Mouse (Mus musculus) left cerebral cortex, postnatal 14 days (tissue): ENCODE results near the gene Arg1. TPM values are rescaled to one million over a fixed set of nuclear protein-coding genes. Genes with fewer than 3 reads are reported as not detected.

Source experiments
- DNase-seq, 2 experiments: peaks; one replicate each; pipeline ENCODE4 v3.0.0; 2021 to 2022; ENCODE audit warnings: low spot score in 2 of 2, mixed read lengths in 1 of 2
- intact Hi-C: fragments of 180-260 bp; cut with DNase I; formaldehyde crosslinking; loops from one replicate; pipeline ENCODE4 v1.15.1; 2025
- long read RNA-seq, 2 experiments: library from polyadenylated mRNA; stranded (forward); transcript quantifications; one replicate each; pipeline ENCODE4 v2.0.0; 2021
- total RNA-seq, 2 experiments: library from RNA; stranded (reverse); gene quantifications; 2 replicates each; pipeline ENCODE4 v1.2.3; 2021

The Arg1 gene
- total RNA-seq = not detected
- long read RNA-seq, experiment 1 = 0 reads
- long read RNA-seq, experiment 2 = 0 reads

DNA sequence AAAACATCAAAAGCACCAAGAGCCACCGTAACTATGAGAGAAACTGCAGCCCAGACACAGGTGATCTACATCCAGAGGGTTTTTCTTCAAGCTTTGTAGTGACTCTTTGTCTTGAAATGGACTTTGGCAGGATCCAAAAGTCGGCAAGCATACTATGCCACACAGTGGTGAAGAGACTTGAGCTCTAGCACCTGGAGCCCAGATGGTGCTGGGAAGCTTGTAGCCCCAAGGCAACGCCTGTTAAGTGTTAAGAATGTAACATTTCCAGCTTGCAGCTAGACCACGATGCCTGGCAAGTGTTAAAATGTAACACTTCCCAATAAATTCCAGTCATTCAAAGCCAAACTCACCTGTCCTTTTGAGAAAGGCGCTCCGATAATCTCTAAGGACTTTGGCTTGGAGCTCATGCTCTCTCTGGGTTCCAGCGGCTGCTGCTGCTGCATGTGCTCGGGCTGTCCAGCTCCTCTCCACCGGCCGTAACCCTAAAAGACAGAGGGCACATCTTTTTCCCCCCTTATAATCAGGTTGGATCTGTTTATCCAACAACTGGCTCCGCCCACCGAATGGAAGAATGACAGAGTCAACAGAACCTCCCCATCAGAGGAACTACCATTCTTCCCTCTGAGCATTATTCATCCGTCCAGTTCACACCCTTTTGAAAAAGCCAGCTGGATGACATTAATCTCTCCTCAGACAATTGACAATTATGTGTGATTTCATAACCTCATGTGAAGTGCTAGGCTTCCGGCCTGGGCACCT is at the start of gene Arg1:
Gene Arg1, minus strand, starts transcription at position 523 of the 759 bp plus-strand sequence.
- DNase-seq = no peak

DNA sequence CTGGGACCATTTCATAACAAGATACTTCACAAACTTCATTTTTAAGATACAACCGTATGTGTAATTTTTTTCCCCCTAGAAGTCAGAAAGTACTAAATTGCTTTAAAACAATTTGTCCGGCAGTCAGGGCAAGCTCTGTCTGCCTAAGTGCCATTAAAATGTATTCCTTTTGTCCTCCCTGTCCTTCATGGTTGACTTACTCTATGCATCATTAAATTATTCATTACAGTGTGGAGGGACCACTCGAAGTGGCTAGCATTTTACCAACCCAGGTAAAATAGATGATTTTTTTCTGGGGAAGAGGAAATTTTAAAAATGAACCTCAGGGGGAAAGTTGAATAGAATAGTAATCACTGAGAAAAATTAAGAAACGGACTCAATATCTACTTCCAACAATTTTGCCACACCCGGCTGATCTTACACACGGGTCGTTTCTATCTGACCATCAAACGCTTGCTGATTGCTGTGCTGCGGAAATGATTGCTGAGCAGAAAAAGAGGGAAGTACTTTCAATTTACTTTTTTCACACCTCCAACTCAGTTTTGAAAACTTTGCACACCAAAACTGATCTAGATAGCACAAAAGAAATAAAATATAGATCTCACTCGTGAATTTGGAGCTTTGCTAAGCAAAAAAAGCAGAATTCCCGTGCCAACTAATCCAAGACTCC is 46.7 kb upstream of the Arg1 start:
- no peak for DNase-seq

More for the DNA sequence above, at the start of gene Arg1:
- intact Hi-C loops = no loop called here

DNA sequence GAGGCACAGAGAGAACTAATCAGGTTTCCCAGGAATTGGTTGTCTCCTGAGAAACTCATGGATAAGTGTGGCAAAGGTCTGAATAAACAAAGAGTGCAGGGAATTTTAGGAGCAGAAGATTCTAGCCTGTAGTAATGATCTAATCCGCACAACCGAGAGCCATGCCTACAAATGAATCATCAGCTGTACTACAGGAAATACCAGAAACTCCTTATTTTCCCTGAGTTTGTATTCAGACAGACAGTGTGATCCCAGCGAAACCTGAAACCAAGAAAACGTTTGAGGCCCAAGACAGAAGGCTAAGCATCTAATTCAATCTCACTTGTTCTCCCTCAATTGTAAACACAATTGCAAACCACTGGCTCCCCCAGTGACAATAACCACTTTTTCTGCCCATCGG is 46.1 kb upstream of the Arg1 start:
- intact Hi-C loops = no loop called here
- DNase-seq = no peak

More for the DNA sequence above, 46.7 kb upstream of the Arg1 start:
- intact Hi-C loops = no loop called here

GRCm38 (mm10) chr10:24972923-24973322 is 45.6 kb upstream of the Arg1 start:
- intact Hi-C loops = no loop called here
- no peak for DNase-seq

- DNase-seq = peak in 1 of 2 experiments; percentile 23
- intact Hi-C loops = loop anchor here (10.0 kb wide), 1 partner anchor 179 kb away; no protein-coding TSS in a partner anchor
Measured at GRCm38 (mm10) chr10:24965821-24966550, 38.7 kb upstream of the Arg1 start.

DNA sequence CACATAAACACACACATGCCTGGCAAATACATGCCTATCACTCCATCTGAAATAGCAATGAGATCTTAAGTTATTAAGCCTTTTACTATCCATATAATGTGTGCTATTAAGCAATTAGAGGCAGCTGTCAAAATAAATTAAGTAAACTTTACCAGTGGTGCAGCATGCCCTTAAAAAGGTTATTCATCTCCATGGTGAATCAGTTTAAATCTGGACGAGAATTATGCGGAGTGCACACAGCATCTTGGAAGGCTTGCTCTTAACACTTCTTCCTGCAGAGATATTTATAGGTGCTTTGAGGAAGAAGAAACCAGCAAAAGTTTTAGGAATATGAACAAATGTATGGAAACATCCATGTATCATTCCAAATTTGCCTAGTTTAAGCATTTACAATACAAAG is 34.6 kb upstream of the Arg1 start:
- intact Hi-C loops = loop anchor here (2.0 to 10.0 kb wide), 3 partner anchors 55 to 257 kb away; no protein-coding TSS in a partner anchor

GRCm38 (mm10) chr10:24961112-24961511 is 33.8 kb upstream of the Arg1 start:
- intact Hi-C loops = loop anchor here (2.0 to 10.0 kb wide), 3 partner anchors 56 to 258 kb away; no protein-coding TSS in a partner anchor
- peak; percentile 26 to 76 for DNase-seq

More for the DNA sequence above, 34.6 kb upstream of the Arg1 start:
- DNase-seq = peak in 1 of 2 experiments; percentile 39

DNA sequence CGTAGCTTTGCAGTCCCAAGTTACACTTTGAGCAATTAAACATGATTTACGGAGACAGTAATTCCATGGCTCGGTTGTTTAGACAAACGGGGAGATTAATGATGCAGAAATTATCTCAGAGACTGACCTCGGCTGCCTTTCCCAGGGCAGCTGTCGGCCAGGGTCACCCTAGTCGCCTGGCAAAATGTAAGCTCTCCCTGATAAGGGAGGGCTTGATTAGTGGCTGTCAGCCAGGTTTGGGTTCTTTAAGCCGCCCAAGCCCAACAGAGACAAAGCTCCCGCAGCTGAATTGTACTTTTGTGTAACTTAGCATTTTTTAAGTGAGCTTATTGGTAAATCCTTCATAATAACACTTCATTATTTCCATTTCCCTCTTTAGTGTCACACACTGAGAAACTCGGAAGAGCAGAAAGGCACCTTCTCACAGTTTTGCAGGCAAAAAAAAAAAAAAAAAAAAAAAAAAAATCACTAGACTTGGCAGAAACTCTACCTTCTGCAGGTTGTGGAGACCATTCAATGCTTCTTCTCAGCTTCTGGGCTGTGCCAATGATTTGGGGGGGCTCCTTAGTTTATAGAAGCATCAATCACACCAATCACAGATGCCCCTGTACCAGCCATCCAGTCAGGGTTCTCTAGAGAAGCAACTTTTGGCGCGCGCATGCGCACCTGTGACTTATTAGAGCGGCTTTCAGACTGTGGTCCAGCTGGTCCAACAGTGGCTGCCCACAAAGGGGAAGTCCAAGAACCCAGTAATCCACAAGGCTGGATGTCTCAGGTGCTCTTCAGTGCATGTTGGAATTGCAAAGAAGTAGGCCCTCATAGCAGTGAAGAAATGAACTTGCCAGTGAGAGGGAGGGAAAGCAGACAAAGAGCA is 32.0 kb upstream of the Arg1 start:
- intact Hi-C loops = no loop called here
- DNase-seq = no peak

GRCm38 (mm10) chr10:24958280-24959042 is 31.2 kb upstream of the Arg1 start:
- intact Hi-C loops = no loop called here
- DNase-seq = no peak

DNA sequence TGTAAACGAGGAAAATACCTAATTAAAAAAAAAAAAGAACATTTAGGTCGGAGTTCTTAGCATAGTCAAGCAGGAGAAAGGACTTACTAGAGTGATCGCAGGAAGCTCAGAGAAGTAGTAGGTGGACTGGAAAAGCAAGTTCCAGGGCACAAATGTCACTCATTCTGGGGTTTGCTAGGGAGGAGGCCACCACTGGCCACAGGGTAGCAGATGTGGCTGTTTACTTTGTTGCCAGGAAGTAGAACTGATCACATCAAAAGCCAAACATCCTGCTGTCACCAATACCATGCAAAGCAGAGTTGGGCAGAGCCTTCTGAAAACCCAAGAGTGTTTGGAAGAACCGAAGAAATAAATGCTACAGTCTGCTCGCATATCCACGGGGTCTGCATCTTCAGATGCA is 26.6 kb upstream of the Arg1 start:
- intact Hi-C loops = no loop called here
- no peak for DNase-seq

- intact Hi-C loops = no loop called here
- no peak for DNase-seq
Measured at GRCm38 (mm10) chr10:24952549-24952948, 25.3 kb upstream of the Arg1 start.

GRCm38 (mm10) chr10:24951575-24951974 is 24.3 kb upstream of the Arg1 start:
- no peak for DNase-seq
- intact Hi-C loops = no loop called here

DNA sequence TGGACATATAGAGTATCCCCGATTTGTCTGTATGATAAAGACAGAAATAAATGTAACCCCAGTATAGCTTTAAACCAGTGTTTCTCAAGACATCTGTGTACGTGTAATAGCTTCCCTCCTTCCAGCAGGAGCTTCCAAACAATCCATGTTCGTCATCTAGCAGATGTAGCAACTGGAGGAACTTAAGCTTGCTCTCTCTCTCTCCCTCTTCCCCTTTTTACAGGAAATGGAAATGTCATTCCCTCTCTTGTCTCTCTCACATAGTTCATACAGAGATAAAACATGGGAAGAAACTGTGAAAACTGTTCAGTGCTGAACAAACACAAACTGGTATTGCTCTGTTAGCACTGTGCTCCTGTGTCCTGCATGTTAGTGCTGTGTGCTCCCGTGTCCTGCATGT is 22.9 kb upstream of the Arg1 start:
- intact Hi-C loops = no loop called here
- DNase-seq = no peak

DNA sequence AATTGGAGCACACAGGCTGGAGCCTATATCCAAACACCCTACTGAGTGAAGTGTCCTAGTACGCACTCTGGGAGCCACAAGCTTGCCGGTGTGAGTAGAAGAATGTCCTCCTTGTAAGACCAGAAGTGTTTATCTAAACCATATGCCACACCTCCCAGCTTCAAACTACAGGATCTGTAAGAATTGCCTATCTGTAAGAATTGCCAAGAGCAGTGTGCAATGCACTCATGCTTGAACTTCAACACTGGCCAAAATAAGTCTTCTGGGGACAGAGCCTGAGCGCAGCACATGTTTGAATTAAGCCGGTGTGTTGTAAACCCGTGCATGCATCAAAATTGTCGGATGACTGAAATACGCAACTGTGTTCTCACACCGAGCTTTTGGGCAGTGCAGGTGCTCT is 21.0 kb upstream of the Arg1 start:
- intact Hi-C loops = no loop called here
- DNase-seq = no peak

DNA sequence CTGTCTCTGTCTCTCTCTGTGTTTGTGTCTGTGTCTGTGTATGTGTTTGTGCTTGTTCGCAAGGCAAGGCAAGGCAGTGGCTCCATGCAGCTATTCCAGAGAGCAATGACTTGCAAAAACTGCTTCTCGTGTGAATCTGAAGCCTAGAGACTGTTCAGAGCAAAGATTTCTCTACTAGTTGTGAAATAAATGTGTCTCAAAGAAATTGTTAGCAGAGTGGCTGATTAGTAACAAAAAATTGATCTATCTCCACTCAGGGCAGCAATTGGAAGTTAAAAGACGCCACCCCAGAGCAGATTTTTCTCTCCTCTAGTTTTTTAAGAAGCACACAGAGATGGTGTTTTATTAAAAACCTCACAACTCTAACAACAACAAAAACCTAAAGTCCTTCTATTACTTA is 20.6 kb upstream of the Arg1 start:
- intact Hi-C loops = no loop called here
- no peak for DNase-seq

GRCm38 (mm10) chr10:24930143-24930542 is 2.9 kb upstream of the Arg1 start:
- DNase-seq = no peak
- intact Hi-C loops = no loop called here

DNA sequence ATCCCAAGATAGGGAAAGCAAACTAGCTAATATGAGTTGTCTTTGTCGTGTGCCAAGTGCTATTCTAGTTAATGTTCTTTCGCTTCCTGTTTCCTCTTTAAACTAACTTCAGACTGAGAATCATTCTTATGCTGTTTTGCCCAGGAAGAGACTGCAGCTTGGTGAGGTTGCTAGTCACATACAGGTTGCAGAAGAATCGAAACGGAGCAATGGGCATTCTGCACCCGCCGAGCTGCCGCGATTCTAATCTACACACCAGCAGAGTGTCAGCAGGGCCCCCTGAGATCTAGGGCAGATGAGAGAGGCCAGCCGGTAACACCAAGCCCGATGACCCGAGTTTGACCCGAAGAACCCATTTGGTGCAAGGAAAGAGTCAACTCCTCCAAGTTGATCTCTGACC is 788 bp upstream of the Arg1 start:
- DNase-seq = no peak

DNA sequence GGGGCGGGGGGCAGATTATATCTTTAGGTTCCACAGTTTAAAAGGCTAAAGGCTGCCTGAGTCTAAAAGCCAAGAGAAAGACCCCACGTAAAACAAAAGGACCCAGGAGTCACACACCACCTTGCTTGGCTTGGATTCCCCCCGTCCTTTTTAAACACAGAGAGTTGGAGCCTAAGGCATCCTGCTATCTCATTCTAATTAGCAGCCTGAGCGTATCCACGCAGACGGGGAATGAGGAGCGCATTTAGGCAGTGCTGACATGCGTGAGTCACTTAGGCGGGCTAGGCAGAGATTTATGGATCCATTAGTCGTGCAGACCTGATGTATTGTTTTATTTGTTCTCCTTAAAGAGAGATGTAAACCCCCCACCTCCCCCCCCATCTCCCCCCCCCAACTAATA is 904 bp downstream of the Arg1 start:
- intact Hi-C loops = no loop called here

More for the DNA sequence above, 788 bp upstream of the Arg1 start:
- intact Hi-C loops = no loop called here

More for the DNA sequence above, 904 bp downstream of the Arg1 start:
- DNase-seq = no peak
